Mouse (Mus musculus) erythroblast, embryonic 14.5 days (primary cell): Measurements from ENCODE around the gene Lta.

Experiments used
- GATA1 ChIP-seq: IDR thresholded peaks from 2 replicates; pipeline ENCODE4 v1.6.1; 2012; ENCODE audit warnings: low read length, inconsistent platforms, mixed read lengths
- TAL1 ChIP-seq: IDR thresholded peaks from 3 replicates; pipeline ENCODE4 v1.6.1; 2012; ENCODE audit warnings: low read length, inconsistent platforms, mixed read lengths

GRCm38 (mm10) chr17:35187959-35188610 is 17.1 kb downstream of the Lta start, which contains the start of gene Lst1:
- TF ChIP-seq GATA1 (no peak), TAL1 (no peak)
